Mouse (Mus musculus) mouse embryonic stem cell (cell line): ENCODE measurements around the gene Cblb.

Experiments used
- in situ Hi-C, 2 experiments: fragments of 300-500 bp; cut with MboI; formaldehyde crosslinking; loops; 1 replicate in 1 of 2; 3 replicates in 1 of 2; pipeline ENCODE4 v1.14.3; 2019 to 2020; ENCODE audit warnings: low sequenced_read_pairs in 2 of 2, low pct_unique_long_range_greater_than_20kb in 1 of 2, mixed read lengths in 1 of 2; ENCODE audit not compliant: unreplicated experiment in 1 of 2

Gene Cblb

GRCm38 (mm10) chr16:52148041-52148440 is 117.0 kb downstream of the Cblb start:
- in situ Hi-C loops = no loop called here

DNA sequence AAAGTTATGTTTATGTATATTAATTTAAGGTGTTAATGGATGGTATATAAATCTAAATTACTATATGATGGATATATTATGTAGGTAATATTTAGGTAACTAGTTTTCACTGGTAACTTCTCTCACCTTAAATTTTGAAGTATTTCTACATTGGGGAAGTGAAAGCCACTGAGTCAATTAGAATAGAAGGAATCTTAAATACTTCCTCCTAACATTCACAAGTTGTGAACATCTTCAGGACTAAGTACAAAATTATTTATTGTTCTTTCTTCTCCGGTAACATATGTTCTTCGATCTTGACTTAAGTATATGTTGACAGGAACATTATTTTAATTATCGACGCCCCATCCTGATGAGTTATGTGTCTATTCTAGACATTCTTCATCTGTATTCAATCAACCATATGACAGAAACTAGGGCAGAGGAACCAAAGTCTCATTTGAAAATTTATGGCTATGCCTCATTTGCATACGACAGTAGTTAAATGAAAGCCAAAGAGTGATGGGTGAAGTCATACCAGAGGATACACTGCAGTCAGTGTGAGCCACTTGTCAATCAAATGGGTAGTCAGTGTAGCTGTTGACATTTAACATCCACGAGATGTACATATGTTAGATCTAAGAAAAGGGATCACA is 118.2 kb downstream of the Cblb start:
- in situ Hi-C loops = no loop called here

DNA sequence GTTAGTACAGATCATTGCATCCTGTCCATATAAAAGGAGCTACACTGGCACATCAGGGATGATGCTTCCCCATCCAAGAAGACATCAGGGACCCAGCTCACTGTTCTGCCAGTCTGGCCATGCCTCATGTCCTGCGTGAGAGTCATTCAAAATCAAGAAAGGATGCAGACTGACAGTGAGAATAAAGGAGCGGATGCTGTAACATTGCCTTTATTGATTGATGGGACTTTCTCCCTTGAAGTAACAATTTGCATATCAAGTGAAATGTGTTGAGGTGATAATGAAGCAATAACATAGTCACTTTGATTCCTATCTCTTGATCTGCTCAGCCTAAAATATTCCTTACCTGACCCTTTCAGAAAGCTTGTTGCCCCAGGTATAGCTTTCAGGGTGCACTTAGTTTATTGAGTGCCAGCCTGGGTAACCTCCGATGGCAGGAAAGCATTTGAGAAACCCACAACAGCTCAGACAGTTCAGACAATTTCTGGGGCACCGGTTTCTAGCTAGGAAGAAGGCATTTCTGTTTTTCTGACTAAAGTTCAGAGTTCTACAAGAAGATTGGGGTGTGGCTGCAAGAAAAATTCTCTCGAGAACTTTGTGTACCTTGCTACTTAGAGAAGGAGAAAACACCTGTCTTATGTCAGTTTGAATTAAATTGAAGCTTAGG is 124.1 kb downstream of the Cblb start:
- in situ Hi-C loops = no loop called here

GRCm38 (mm10) chr16:52159958-52160504 is 129.0 kb downstream of the Cblb start:
- in situ Hi-C loops = no loop called here

GRCm38 (mm10) chr16:52164246-52164645 is 133.2 kb downstream of the Cblb start:
- in situ Hi-C loops = no loop called here

DNA sequence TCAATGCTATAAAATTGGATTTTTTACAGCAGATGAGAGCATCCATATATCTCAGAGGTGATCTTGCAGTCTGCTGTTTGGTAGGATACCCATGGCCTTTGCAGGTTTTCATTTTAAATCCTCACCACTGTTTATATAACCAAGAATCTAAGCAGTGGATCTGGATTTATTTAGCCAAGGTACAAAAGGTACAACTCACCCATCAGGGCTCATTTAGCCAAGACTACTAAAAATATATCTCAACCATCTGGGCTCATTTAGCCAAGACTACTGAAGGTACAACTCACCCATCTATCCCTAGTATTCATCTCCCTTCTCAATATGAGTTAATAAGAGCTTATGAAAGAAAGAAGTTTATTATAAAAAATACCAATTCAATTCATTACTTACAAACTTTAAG is 142.2 kb downstream of the Cblb start:
- in situ Hi-C loops = no loop called here

DNA sequence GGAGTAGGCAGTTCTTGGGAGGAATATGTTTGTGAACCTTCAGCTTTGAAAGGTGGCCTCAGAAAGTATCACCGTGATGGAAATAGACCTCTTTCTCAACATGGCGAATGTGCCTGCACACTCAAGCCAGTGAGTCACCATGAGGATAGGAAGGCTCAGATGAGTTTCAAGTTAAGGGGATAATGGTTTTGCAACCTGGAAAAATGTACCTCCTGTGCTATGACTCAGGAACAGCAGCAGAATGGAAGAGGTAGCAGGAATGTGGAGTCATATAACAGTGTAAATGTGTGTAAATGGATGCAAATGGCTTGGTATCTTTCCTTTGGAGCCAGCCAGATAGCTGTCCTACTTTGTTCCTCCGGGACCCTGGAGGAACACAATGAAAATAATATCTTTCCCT is 148.8 kb downstream of the Cblb start:
- in situ Hi-C loops = no loop called here

DNA sequence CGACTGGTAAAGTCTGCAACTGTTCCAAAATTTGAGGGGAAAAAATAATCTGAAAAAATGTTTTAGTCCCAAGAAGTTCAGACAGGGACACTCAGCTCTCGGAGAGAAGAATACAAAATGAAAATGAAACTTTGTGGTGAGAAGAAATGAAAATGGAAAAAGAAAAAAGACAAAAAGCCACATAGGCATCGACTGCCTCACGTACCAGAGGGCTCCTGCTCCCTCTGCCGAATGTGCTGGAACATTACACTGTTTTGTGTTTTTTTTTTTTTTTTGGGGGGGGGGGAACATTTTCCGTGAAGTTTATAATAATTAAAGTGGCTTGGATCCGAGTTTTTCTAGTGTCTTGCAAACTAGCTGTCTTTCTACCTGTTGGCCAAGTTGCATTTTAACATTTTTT is 151.0 kb downstream of the Cblb start:
- in situ Hi-C loops = no loop called here

DNA sequence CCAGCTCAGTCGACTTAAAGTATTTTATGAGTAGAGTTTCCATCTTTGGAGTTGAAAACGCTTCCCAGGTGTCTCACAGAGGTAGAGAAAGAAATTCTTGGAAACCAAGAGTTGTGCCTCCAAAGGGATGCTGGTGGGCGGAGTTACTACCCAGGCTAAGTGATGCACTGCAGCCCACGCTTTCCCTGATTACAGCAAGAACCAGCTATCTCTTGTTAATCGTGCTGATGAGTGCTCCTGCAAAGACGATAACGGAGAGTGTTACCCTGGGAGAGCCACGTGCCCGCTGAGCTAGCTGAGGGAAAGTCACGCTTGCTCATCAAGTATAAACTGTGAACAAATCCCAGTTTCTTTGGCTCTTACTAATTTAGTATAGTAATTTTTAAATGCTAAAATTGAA is 153.3 kb downstream of the Cblb start:
- in situ Hi-C loops = no loop called here

- in situ Hi-C loops = no loop called here
Observed at GRCm38 (mm10) chr16:52186731-52187130, 155.7 kb downstream of the Cblb start.

GRCm38 (mm10) chr16:52189103-52189502 is 158.1 kb downstream of the Cblb start:
- in situ Hi-C loops = no loop called here

GRCm38 (mm10) chr16:52190714-52191113 is 159.7 kb downstream of the Cblb start:
- in situ Hi-C loops = no loop called here

DNA sequence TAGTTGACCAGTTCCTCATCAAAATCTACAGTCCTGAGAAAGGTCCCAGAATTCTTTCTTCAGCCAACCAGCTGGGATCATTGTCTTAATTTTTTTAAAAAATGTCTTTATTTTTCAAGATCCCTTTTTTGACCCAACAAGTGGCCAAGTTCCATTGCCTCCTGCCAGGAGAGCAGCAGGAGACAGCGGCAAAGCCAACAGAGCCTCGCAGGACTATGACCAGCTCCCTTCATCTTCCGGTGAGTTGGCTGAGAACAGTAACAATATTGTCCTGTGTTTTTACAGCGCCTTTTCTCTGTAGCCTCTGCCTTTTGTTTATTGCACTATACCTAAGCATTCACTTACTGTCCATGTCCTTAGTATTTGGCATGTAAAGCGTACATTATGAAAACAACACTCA is 163.0 kb downstream of the Cblb start:
- in situ Hi-C loops = no loop called here

DNA sequence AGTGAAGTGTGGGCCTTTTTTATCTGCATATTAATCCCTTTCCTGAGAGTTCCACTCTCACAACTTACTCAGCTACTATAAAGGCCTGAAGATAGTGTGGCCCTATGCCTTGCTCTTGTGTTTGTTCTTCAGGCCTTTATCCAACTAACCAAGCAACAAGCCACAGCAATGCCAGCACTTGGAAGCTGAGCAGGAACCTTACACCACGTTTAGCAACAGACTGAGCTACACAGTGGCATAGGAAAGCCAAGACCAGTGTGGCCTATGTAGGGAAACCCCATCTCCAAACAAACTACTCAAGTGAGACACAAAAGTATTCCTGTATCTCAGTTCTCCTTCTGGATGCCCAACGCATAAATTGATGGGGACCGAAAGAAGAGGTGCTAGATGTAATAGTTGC is 163.8 kb downstream of the Cblb start:
- in situ Hi-C loops = no loop called here

DNA sequence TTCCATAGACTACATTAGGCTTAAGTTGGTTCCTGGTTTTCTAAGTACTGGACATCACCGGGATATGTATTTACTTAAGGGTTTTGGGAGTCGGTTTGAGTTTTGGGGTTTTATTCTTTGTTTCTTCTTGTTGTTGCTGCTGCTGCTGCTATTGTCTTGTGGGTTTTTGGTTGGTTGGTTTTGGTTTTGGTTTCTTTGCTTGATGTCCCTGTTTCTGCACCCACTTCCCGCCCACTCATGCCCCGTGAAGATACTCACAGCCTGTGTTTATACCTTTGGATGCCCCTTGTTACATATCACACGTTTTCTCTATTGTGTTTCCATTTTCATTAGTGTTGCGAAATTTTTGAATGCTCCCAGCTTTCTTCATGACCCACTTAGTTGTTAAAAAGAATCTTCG is 169.1 kb downstream of the Cblb start:
- in situ Hi-C loops = no loop called here

GRCm38 (mm10) chr16:52210844-52211606 is 180.0 kb downstream of the Cblb start:
- in situ Hi-C loops = no loop called here

GRCm38 (mm10) chr16:52219069-52219468 is 188.0 kb downstream of the Cblb start:
- in situ Hi-C loops = no loop called here

- in situ Hi-C loops = no loop called here
Observed at GRCm38 (mm10) chr16:52222896-52223295, 191.9 kb downstream of the Cblb start.

DNA sequence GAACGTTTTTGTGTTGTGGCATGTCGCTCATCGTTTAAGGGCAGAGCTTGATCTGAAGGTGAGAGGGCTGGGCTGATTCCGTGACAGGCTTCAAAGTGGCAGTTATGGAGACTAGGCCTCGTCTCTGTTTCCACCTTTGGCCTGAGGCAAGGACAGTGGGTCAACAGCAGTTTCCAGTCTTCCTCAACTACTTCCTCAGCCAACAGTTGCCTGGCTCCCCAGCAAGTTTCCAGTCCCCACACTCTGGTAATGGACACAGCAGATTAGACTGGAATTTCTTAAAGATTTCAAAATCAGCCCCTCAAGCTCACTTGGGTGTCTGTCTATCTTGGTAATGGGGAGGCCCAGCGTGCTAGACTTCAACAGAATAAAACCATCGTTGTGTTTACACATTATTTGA is 198.4 kb downstream of the Cblb start:
- in situ Hi-C loops = no loop called here
